Mouse (Mus musculus): Measurements from ENCODE around the gene Tut4. TPM values are rescaled to one million over a fixed set of nuclear protein-coding genes. Genes with fewer than 3 reads are reported as not detected.

The Tut4 gene
- polyA plus RNA-seq, 1 experiment = 75.9 TPM

DNA sequence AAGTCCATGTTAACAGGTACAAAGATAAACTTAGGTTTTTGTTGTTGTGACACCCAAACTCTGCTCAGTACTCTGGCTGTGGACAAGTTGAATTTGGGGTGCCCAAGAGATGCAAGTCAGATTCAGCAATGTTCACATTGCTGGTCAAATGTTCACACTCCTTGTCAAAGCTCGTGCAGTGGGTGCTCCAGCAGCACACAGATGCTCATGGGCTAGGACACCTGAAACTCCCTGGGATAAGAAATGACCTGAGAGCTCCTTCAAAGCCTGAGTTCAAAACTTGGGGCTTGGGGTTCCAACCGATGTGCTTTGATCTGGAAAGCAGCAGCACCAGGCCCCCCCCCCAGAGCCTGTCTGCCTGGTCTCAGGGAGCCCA, 27.7 kb upstream of the Tut4 start:
- no peaks in the 10 kb centered on the region for H3K36me3 ChIP-seq (ENCODE audit: control insufficient read depth, insufficient read depth, low read length, poor library complexity, severe bottlenecking)
- H3K4me1 ChIP-seq (ENCODE audit: control insufficient read depth, insufficient read depth, low read length) = no peaks in the 10 kb centered on the region
- TF ChIP-seq POLR2A (IDR thresholded peaks at IDR 0.05; ENCODE audit: insufficient read depth, low read length) (no peak), CTCF (IDR thresholded peaks at IDR 0.05; ENCODE audit: low read depth, low read length) (no peak), EP300 (IDR thresholded peaks at IDR 0.05; ENCODE audit: insufficient read depth, low read depth, low read length) (no peak)
- H3K27me3 ChIP-seq (ENCODE audit: control insufficient read depth, insufficient read depth, low read length, poor library complexity, severe bottlenecking) = no peaks in the 10 kb centered on the region
- H3K9ac ChIP-seq (ENCODE audit: low read depth, poor library complexity, severe bottlenecking) = no peak overlapping the region
- H3K4me3 ChIP-seq (ENCODE audit: low read depth, low read length) = no peak overlapping the region
- no peaks in the 10 kb centered on the region for H3K9me3 ChIP-seq (replicated peaks; ENCODE audit: control insufficient read depth, insufficient read depth, low read length, poor library complexity, severe bottlenecking)
- no peak overlapping the region for H3K27ac ChIP-seq (ENCODE audit: insufficient read depth, low read length)

GRCm38 (mm10) chr4:108433341-108433740, 25.9 kb upstream of the Tut4 start:
- H3K36me3 ChIP-seq (ENCODE audit: control insufficient read depth, insufficient read depth, low read length, poor library complexity, severe bottlenecking) = no peaks in the 10 kb centered on the region
- no peak overlapping the region for H3K4me3 ChIP-seq (ENCODE audit: low read depth, low read length)
- no peak overlapping the region for H3K9ac ChIP-seq (ENCODE audit: low read depth, poor library complexity, severe bottlenecking)
- no peaks in the 10 kb centered on the region for H3K4me1 ChIP-seq (ENCODE audit: control insufficient read depth, insufficient read depth, low read length)
- H3K9me3 ChIP-seq (replicated peaks; ENCODE audit: control insufficient read depth, insufficient read depth, low read length, poor library complexity, severe bottlenecking) = no peaks in the 10 kb centered on the region
- no peaks in the 10 kb centered on the region for H3K27me3 ChIP-seq (ENCODE audit: control insufficient read depth, insufficient read depth, low read length, poor library complexity, severe bottlenecking)
- H3K27ac ChIP-seq (ENCODE audit: insufficient read depth, low read length) = no peak overlapping the region
- no peak for TF ChIP-seq POLR2A (IDR thresholded peaks at IDR 0.05; ENCODE audit: insufficient read depth, low read length)

DNA sequence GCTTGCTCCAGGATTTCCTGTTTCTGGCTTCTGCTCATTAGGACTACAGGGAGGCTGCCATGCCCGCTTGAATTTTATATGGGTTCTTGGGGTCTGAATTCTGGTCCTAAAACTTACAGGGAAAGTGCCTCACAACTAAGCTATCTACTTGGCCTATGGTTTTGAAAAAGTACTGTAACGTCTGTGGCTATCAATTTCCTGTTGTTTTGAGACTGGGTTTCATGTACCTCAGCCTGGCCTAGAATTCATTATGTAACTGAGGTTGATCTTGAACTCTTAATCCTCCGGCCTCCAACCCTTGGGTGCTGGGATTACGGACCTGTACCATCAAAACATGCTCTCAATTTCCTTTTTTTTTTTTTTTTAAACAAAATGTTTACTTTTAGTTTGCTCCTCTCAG, 25.0 kb upstream of the Tut4 start:
- TF ChIP-seq CTCF (IDR thresholded peaks at IDR 0.05; ENCODE audit: low read depth, low read length) = no peak
- TF ChIP-seq EP300 (IDR thresholded peaks at IDR 0.05; ENCODE audit: insufficient read depth, low read depth, low read length) = no peak
- no peak for TF ChIP-seq POLR2A (IDR thresholded peaks at IDR 0.05; ENCODE audit: insufficient read depth, low read length)
- Histone ChIP-seq H3K4me3 (ENCODE audit: low read depth, low read length) (no peak overlapping the region), H3K27me3 (ENCODE audit: control insufficient read depth, insufficient read depth, low read length, poor library complexity, severe bottlenecking) (no peaks in the 10 kb centered on the region), H3K4me1 (ENCODE audit: control insufficient read depth, insufficient read depth, low read length) (no peaks in the 10 kb centered on the region), H3K9me3 (replicated peaks; ENCODE audit: control insufficient read depth, insufficient read depth, low read length, poor library complexity, severe bottlenecking) (no peaks in the 10 kb centered on the region), H3K9ac (ENCODE audit: low read depth, poor library complexity, severe bottlenecking) (no peak overlapping the region), H3K36me3 (ENCODE audit: control insufficient read depth, insufficient read depth, low read length, poor library complexity, severe bottlenecking) (no peaks in the 10 kb centered on the region), H3K27ac (ENCODE audit: insufficient read depth, low read length) (no peak overlapping the region)

- no peaks in the 10 kb centered on the region for H3K9me3 ChIP-seq (replicated peaks; ENCODE audit: control insufficient read depth, insufficient read depth, low read length, poor library complexity, severe bottlenecking)
- no peaks in the 10 kb centered on the region for H3K36me3 ChIP-seq (ENCODE audit: control insufficient read depth, insufficient read depth, low read length, poor library complexity, severe bottlenecking)
- no peaks in the 10 kb centered on the region for H3K27me3 ChIP-seq (ENCODE audit: control insufficient read depth, insufficient read depth, low read length, poor library complexity, severe bottlenecking)
- no peak overlapping the region for H3K27ac ChIP-seq (ENCODE audit: insufficient read depth, low read length)
- H3K4me3 ChIP-seq (ENCODE audit: low read depth, low read length) = no peak overlapping the region
- H3K4me1 ChIP-seq (ENCODE audit: control insufficient read depth, insufficient read depth, low read length) = no peaks in the 10 kb centered on the region
- no peak overlapping the region for H3K9ac ChIP-seq (ENCODE audit: low read depth, poor library complexity, severe bottlenecking)
- TF ChIP-seq EP300 (IDR thresholded peaks at IDR 0.05; ENCODE audit: insufficient read depth, low read depth, low read length) (no peak), POLR2A (IDR thresholded peaks at IDR 0.05; ENCODE audit: insufficient read depth, low read length) (no peak), CTCF (IDR thresholded peaks at IDR 0.05; ENCODE audit: low read depth, low read length) (no peak)
Measured at GRCm38 (mm10) chr4:108434781-108435180, 24.4 kb upstream of the Tut4 start.

GRCm38 (mm10) chr4:108435646-108436045, 23.6 kb upstream of the Tut4 start:
- no peak overlapping the region for H3K27ac ChIP-seq (ENCODE audit: insufficient read depth, low read length)
- TF ChIP-seq EP300 (IDR thresholded peaks at IDR 0.05; ENCODE audit: insufficient read depth, low read depth, low read length) (no peak), POLR2A (IDR thresholded peaks at IDR 0.05; ENCODE audit: insufficient read depth, low read length) (no peak), CTCF (IDR thresholded peaks at IDR 0.05; ENCODE audit: low read depth, low read length) (no peak)
- H3K9me3 ChIP-seq (replicated peaks; ENCODE audit: control insufficient read depth, insufficient read depth, low read length, poor library complexity, severe bottlenecking) = no peaks in the 10 kb centered on the region
- H3K4me1 ChIP-seq (ENCODE audit: control insufficient read depth, insufficient read depth, low read length) = no peaks in the 10 kb centered on the region
- H3K4me3 ChIP-seq (ENCODE audit: low read depth, low read length) = no peak overlapping the region
- H3K36me3 ChIP-seq (ENCODE audit: control insufficient read depth, insufficient read depth, low read length, poor library complexity, severe bottlenecking) = no peaks in the 10 kb centered on the region
- H3K9ac ChIP-seq (ENCODE audit: low read depth, poor library complexity, severe bottlenecking) = no peak overlapping the region
- H3K27me3 ChIP-seq (ENCODE audit: control insufficient read depth, insufficient read depth, low read length, poor library complexity, severe bottlenecking) = no peaks in the 10 kb centered on the region

DNA sequence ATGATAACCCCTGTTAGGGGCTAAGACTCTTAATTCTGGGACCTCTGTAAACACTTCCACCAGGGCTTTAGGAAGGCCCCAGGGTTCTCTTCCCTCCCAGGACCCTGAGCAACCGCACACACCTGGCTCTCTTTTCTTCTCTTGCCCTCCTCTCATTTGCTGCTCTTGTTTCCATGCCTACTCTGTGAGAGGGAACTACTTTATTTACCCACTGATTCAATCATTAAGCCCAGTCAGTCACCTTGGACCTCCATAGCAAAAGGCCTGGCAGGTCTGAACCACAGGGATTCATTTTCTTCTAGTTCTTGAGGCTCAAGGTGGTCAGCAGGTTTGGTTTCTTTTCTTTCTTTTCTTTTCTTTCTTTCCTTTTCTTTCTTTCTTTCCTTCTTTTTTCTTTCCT, 23.0 kb upstream of the Tut4 start:
- Histone ChIP-seq H3K9me3 (replicated peaks; ENCODE audit: control insufficient read depth, insufficient read depth, low read length, poor library complexity, severe bottlenecking) (no peaks in the 10 kb centered on the region), H3K9ac (ENCODE audit: low read depth, poor library complexity, severe bottlenecking) (no peak overlapping the region), H3K27ac (ENCODE audit: insufficient read depth, low read length) (no peak overlapping the region), H3K27me3 (ENCODE audit: control insufficient read depth, insufficient read depth, low read length, poor library complexity, severe bottlenecking) (no peaks in the 10 kb centered on the region), H3K36me3 (ENCODE audit: control insufficient read depth, insufficient read depth, low read length, poor library complexity, severe bottlenecking) (no peaks in the 10 kb centered on the region), H3K4me3 (ENCODE audit: low read depth, low read length) (no peak overlapping the region), H3K4me1 (ENCODE audit: control insufficient read depth, insufficient read depth, low read length) (no peaks in the 10 kb centered on the region)
- TF ChIP-seq POLR2A (IDR thresholded peaks at IDR 0.05; ENCODE audit: insufficient read depth, low read length) = no peak
- TF ChIP-seq CTCF (IDR thresholded peaks at IDR 0.05; ENCODE audit: low read depth, low read length) = no peak
- no peak for TF ChIP-seq EP300 (IDR thresholded peaks at IDR 0.05; ENCODE audit: insufficient read depth, low read depth, low read length)

Data from ES-Bruce4 (cell line).